Mouse (Mus musculus): ENCODE measurements around the gene Ccnk.

- TF ChIP-seq POLR2A (IDR thresholded peaks at IDR 0.05; ENCODE audit: control insufficient read depth, low read depth, low read length) (no peak), CTCF (IDR thresholded peaks at IDR 0.05; ENCODE audit: control insufficient read depth, insufficient read depth, insufficient replicate concordance, low read depth, low read length) (no peak)
Measured at GRCm38 (mm10) chr12:108212476-108212875, 33.1 kb downstream of the Ccnk start.

All from testis, adult 2 months (tissue).